Mouse (Mus musculus) thymus, postnatal 36 days (tissue): ENCODE measurements at regions not wholly inside any gene's neighbourhood (a gene's known extent, or its start where the extent isn't known, plus 50 kb on each side); places are given as distances from the start of the nearest gene placed in this dataset.

Experiments used
- DNase-seq, 2 experiments: peaks; one replicate each; pipeline ENCODE4 v3.0.0; 2022; ENCODE audit warnings: mixed read lengths in 2 of 2

GRCm38 (mm10) chr11:20463173-20463681 lies 79.8 kb upstream of the Sertad2 start:
- DNase-seq = no peak

DNA sequence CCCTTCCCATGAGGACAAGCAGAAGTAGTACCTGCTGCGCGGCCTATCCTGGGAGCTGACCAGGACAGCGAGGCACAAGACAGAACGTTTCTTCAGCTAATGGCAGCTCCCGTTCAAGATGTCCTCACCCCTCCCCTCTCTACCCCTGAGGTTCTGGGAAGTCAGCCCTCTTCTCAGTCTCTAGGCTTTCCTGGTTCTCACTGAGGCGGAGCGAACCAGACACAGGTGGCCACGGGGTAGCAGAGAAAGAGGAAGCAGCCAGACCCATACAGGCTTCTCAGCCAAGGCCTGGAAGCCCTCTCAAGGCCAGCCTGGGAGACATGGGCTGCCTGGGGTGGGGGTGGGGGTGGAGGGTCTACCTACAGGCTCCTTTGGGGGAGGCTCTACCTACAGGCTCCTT lies 78.5 kb upstream of the Sertad2 start:
- DNase-seq = no peak

- no peak for DNase-seq
These were observed 76.5 kb upstream of the Sertad2 start for GRCm38 (mm10) chr11:20466591-20466990.

DNA sequence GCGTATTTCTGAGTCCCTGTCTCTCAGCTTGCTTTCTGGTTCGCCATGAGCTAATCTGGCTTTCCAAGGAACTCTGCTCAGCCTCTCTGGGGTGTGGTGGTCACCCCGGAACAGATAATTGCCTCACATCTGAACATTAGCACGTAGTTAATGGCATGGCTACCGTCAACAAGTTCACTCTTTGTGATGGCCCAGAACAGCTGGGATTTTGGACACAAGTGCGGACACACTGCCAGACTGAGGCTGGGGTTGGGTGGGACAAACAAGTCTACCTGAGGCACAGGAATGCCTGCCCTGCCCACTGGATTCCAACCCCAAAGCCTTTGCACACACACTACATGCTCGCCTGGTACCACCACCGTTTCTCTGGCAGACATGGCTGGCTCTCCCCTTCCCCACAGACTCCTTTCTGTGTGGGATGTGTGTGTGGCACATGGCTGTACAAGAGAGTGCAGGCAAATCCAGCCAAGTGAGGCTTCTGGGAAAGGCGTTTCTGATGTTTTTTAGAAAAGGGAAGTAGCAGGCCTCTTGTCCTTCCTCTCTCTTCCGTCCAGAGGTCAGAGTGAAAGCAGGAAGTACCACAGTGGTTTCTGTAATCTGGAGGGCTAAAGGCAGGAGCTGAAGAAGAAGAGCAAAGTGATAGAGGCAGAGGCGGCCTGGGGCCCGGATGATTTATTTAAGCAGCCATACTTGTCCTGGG lies 74.6 kb upstream of the Sertad2 start:
- DNase-seq = no peak

DNA sequence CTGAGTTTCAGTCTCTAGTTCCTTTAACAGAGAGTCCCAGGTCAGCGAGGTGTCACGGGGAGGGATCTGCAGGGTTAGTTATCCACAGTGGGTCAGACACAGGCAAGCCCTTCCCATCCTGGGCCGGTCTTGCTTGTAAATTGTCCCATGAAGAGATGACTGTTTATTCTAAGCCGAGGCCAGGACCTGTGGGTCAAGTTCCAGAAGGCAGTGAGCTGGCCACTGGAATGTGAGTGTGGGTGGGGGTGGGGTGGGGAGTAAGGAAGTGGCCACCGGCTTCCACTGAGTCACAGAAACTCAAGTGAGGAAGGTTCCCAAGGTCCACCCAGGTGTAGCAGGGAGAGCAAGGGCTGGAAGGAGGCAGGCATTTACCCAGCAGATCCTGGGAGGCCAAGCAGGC lies 73.7 kb upstream of the Sertad2 start:
- no peak for DNase-seq

- DNase-seq = no peak
These were observed 72.7 kb upstream of the Sertad2 start for GRCm38 (mm10) chr11:20470396-20470795.

DNA sequence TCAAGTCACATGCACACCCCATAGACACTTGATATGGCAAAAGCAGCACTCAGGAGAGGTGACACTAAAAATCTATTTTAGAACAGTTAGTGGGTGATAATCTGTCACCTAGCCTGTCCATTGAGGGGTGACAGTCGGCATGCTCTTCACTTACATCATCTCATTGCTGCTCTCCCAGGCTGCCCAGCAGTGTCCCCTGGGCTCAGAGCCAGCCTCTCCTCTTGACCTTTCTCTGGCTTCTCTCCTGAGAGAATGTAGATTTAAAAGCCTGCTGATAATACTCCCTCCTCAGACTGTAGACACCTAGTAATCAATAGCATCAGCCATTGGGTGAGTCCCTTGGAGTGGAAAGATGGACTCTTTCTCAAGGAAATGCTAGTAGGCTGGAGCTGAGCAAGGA lies 70.7 kb upstream of the Sertad2 start:
- no peak for DNase-seq

GRCm38 (mm10) chr11:20475629-20476028 lies 67.4 kb upstream of the Sertad2 start:
- DNase-seq = no peak

DNA sequence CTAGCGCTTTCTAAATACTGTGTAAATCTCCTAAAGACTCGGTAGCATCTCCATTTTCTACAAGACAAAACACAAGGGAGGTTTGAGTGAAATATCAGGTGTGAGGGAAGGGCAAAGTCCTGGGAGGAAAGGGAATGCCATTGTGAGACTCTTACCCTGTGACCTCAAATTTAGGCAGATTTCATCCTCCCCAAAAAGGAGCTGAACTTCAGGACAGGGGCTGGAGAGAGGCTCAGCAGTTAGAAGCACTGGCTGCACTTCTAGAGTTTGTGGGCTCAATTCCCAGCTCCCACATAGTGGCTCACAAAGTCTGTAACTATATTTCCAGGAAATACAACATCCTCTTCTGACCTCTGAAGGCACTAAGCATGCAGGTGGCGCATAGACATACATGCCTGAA lies 66.6 kb upstream of the Sertad2 start:
- DNase-seq = no peak

DNA sequence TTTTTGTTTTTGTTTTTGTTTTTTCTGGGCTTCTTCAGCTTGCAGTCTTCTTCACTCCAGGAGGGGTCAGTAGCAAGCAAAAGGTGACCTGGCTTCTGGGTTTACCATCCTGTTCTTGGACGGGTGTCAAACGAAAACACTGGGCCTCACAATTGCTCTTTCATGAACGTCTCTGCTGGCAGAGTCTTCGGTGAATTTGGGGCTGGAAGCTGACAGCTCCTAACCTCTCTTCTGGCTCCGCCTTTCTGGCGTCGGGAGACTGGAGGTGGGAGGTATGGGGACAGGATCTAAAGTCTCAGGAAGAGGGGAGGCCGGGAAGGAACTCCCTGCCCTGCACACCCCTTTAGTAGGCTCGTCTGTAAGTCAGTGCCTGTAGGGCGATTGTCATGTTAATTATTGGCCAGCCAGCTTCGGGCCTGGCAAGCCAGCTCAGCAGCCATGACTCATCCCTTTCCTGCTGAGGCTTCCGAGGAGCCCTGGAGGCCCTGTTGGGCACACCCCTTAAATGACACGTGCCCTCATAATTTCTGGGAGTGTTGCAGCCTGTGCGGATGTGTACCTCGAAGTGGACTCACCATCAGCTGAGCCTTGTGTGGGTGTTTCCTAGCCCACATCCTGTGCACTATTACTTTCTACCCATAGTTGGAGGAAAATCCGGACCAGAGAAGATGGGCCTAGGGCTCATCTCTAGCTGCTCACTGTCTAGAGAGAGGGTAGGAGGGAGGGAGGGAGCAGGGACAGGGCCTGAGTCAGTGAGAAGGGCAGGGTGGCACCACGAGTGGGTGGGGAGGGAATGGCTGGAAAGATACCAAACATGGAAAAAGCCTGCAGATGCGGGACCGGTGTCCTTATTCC lies 65.6 kb upstream of the Sertad2 start:
- DNase-seq = no peak

GRCm38 (mm10) chr11:20480632-20481031 lies 62.4 kb upstream of the Sertad2 start:
- DNase-seq = no peak

DNA sequence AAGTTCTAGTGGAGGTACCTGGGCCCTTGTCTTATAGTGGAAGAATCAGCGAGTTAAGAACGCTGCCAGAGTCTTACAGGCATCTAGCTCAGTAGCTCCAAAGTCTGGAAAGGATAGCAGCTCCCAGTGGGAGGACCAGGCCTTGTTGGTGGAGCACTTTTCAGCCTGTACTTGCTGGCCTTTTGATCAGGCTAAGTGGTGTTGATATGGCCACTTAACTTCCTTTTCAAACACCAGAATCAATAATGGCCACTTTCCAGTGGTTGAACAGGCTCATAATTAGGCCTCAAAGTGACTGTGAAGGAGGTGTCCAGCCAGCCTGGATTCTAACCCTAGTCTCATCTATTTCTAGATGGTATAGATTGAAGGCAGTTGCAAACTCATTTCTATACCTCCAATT lies 57.7 kb upstream of the Sertad2 start:
- no peak for DNase-seq
